Mouse (Mus musculus): ENCODE results near the gene Cenpo.
"Not testable (repeated sequence)": the region's sequence is repeated elsewhere in the genome, so short reads cannot be mapped to it uniquely, and the experiment has no call there.

Cenpo gene

DNA sequence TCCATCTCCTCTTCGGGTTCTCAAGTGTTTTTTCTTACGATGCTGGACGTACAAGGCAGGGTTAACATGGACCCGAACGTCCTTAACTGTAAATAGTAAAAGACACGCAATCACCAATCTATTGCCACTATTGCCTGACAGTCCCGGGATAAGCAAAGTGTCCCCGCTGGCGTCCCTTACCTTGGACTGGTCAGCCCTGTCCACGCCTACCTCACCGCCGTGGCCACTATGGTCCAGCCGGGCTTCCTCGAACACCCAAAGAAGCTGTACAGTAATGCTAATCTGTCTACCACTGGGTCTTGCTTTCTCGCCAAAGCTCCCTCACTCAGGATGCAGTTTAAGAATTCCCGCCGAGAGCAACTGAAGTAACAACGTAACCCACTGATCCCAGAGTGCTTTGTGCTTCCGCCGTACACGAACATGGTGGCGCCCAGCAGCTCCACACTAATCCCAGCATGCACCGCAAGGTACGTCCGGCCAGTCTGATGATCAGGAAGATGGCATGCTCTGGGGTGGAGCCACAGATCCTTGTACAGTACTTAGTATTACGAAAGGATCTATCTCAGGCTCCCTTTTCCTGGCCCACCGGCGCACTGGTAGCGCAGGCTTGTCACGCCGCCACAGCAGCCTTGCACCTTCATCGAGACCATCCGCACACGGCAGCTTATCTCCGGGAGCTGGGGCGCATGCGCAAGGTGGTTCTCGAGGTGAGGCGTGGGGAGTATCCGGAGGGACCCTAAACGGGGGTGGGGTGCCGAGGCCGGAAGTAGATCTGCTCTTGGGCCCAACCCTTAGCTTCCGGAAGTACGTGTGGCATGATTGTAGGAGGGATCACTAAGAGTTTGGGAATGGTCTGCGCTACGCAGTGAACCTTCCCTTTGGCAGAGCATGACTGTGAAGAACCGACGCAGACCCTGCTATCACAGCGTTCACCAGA is at the start of gene Cenpo, which contains the start of gene Ptrhd1:
Gene Cenpo, minus strand, starts transcription at position 723 of the 937 bp plus-strand sequence.
Gene Ptrhd1, plus strand, starts transcription at position 456 of the 937 bp plus-strand sequence.
- DNase-seq (ENCODE audit: low spot score) = peak; percentile 97

DNA sequence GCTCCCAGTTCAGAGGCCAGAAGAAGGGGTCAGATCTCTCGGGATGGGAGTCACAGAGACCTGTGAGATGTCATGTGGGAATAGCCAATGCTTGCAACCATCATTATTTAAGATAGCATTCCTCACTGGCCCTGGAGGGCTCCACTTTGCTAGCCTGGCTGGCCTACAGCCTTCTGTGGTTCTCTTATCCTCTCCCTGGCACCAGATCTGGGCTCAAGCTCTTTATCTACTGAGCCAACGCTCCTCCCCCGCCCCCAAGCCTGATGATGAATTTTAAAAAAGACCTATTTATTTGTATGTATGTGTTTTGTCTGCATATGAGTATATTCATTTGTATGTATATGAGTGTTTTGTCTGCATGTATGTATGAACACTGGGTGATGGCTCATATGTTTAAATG is 45.8 kb upstream of the Cenpo start:
- no peak for DNase-seq (ENCODE audit: low spot score)

DNA sequence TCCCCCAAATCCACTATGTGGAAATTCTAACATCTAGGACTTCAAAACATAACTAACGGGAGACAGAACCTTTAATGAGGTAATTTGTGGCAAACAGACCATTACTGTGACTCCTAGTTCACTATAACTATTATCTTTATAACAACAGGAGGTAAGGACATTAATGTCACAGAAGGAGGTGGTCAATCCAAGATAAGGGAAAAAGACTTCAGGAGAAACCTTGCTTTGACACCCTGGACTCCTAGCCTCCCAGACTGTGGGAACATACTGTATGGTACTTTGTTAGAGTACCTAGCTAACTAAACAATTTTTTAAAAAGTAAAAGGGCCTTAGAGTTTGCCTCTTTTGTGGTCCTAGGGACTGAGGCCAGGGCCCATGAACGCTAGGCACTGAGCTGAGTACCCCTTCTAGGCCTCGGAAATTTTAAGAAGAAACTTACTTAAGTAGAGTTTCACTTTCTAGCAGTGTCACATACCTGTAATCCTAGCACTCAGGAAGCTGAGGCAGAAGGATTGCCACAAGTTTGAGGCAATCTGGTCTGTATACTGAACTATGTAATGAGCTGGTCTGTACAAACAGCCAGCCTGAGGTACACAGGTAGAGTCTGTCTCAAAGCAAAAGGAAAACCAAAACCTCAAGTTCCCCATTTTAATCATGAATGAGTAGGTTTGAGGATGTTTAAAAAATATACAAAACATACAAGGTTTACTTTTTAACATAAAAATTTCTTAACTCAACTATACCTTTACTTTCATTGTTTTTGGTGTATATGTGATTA is 45.1 kb upstream of the Cenpo start:
- DNase-seq (ENCODE audit: low spot score) = no peak

DNA sequence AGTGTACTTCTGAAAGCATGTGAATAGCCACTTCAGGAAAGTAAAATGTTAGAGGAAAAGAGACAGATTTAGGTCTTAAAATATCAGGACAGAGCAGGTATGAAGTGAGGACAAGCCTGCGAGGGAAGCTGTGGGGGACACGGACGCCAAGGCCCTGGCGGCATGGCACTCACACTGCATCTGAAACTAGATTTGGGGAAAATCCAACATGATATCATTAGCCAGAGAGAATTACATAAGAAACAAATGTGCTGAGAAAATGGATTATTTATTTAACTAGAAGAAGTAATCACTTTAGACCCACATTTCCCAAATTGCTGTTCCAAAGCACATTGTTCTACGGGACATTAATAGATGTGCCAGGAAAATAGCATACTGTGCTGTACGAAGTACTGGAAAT is 37.0 kb upstream of the Cenpo start:
- DNase-seq (ENCODE audit: low spot score) = peak; percentile 33

- no peak for DNase-seq (ENCODE audit: low spot score)
Measured at GRCm38 (mm10) chr12:4267765-4268164, 33.7 kb upstream of the Cenpo start.

DNA sequence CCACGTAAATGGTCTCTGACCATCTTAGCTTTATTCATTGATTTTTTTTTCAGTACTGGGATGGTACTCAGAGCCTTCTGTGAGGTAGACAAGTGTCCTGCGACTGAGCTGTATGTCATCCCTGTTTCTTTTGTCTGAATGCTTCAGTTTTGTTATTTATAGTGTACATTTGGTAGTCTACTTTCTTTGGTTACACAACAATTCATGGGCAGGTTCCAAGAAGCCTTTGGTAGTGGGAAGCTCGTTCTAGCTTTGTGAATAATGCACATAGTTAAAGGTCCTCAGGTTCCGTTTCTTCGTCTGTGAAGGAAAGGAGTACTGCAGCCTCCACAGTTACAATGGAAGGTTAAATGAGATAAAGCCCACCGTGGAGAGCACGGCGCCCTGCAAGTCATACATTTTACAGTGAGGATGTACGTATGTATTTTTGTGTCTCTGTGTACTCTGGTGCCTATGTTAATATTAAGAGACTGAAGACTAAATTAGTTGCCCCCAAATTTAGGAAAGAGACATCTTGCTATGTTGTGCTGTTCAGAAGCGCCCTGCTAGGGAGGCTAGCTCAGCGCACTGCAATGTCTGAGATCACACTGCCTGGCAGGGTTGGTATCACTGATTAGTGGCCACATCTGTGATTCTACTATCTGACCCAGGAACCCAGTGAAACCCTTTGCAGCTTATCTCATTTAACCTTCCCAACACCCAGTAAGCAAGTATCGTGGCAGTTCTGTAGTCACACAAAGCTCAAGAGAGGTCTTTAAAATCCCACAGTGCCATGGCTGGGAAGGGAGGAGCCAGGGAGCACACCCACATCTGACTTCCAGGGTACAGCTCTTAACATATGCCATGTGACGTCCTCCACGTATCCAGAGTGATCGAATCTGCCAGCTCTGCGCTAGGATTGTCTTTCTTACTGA is 18.9 kb upstream of the Cenpo start:
- no peak for DNase-seq (ENCODE audit: low spot score)

- DNase-seq (ENCODE audit: low spot score) = no peak
Measured at GRCm38 (mm10) chr12:4249786-4250185, 15.7 kb upstream of the Cenpo start.

DNA sequence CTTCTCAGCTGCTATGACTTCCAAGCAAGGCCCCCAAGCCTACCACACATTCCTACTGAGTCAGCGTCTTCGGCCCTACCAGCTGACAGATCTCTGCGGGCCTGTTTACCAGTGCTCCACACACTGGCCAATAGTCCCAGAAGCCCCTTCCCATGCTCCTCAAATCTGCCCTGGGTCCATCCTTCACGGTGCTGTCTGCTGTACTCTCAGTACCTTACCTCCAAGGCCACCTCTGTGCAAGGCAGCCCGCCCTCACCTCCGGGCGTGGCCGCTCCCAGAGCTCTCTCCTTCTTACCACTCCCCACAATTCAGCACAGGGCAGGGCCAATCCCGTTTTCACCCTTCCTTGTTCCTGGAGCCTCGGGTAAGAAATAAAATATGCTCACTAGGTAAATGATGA is 11.6 kb upstream of the Cenpo start:
- DNase-seq (ENCODE audit: low spot score) = no peak

- no peak for DNase-seq (ENCODE audit: low spot score)
Measured at GRCm38 (mm10) chr12:4243805-4244204, 9.7 kb upstream of the Cenpo start.

GRCm38 (mm10) chr12:4240281-4240680 is 6.2 kb upstream of the Cenpo start:
- DNase-seq (ENCODE audit: low spot score) = not testable (repeated sequence)

DNA sequence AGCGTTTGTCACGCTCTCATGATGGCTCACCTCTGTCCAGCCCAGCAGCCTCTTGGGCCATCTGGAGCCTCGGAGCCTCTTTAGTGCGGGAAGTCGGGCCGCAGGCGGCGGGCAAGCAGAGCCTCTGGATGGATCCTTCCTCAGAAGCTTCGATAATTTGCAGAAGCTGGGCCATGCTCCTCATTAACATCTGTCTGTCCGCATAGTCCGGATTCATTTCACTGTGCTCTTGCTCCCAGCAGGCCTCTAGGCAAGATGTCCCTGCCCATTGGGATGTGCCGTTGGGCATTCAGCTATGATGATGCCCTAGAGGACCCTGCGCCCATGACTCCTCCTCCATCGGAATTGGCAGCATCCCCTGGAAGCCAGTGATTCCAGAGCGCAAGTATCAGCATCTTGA is 3.4 kb upstream of the Cenpo start:
- DNase-seq (ENCODE audit: low spot score) = no peak

DNA sequence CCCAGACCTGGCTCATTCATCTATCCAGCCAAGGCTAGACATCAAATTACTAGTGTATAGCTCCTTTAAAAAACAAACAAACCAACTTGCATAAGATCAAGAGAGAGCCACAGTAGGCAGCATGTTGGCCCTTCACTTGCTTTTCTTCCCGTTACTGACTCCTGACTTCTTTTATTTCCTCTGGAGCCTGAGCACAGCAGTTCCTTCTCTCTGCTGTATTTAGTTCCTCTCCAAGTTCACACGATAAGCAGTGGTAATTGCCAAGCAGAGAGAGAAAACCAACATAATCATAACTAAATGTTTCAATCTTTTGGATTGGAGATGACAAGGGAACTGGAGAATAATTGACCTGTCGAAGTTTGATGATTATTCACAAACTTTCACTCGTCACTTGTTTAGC is 1.3 kb downstream of the Cenpo start:
- no peak for DNase-seq (ENCODE audit: low spot score)

GRCm38 (mm10) chr12:4230156-4230555 is 3.9 kb downstream of the Cenpo start:
- DNase-seq (ENCODE audit: low spot score) = no peak

DNA sequence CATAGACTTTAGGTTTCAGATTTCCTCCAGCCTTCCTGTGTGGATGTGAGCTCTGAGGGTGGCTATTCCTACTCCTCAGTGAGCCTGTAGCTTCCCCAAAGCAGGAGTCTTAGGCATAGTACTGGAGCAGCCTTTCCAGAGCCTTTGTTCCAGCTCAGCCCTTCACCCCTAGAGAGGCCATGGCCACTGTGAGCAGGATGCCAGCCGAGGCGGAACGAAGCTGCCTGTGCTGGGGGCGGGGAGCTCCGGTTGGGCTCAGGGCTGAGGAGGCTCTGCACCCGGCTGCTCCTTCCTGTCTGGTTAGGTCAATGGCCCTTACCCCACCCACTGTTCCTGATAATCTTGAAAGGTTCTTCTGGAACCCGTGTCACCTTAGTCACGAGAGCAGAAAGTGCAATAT is 21.2 kb downstream of the Cenpo start:
- DNase-seq (ENCODE audit: low spot score) = no peak

DNA sequence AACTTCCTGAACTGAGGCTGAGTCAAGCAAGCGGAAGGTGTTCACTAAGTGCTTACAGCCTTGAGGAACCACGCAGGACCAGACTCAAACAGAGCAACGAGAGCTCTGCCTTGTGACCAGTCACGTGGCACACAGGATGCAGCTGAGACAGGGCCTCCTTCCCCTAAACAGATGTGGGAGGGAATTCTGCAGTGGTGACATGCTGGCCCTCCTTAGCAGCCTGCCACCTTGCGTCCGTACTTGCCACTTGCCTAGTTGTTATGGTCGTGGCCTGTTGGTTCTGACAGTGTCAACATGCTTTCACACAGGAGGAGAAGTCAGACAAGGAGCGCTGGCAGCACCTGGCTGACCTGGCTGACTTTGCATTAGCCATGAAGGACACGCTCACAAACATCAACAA is 22.9 kb downstream of the Cenpo start:
- DNase-seq (ENCODE audit: low spot score) = no peak

DNA sequence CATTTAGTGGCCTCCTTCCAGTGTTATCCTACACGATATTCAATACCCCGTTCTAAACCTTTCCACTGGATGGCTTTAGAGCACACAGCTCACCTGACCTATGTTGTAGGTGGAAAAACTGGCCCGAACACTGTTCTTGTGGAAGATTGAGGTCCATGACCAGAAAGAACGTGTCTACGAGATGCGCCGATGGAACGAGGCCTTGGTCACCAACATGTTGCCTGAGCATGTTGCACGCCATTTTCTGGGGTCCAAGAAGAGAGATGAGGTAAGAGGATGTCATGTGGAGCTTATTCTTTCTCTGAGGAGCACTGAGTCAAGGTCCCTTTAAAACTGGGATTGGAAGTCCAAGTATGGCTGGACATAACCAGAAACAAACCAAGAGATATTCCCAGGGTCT is 24.9 kb downstream of the Cenpo start:
- DNase-seq (ENCODE audit: low spot score) = no peak

DNA sequence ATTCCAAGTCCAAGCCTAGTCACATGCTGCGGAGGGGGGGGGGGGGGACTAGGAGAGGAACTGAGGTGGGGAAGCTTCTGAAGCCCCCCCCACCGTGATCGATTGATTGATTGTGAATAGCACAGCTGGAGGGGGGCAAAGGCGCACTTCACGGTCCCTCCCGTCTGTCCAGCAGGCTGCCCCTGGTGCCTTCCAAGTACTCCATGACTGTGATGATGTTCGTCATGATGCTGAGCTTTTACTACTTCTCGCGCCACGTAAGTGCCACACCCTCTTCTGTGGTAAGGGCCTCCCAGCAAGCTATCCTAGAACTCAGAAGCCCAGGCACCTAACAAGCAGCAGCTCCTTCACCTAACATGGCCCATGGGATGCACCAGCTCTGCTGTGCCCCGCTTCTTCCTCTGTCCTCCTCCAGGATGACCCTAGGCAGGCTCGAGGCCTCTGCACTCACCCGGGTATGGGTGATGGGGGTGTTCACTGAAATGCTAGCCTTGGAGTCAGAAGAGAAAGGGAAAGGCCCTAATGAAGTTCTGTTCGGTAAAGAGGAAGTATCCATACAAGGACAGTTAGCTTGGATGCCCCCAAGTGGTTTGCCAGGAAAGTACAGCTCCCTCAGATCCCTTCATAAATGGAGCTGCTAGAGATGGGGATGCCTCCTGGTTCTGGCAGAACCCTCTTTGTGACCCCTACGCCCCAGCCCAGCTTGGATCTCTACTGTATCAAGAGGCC is 25.5 kb downstream of the Cenpo start:
- DNase-seq (ENCODE audit: low spot score) = peak; percentile 80

GRCm38 (mm10) chr12:4206106-4206505 is 28.0 kb downstream of the Cenpo start:
- no peak for DNase-seq (ENCODE audit: low spot score)

DNA sequence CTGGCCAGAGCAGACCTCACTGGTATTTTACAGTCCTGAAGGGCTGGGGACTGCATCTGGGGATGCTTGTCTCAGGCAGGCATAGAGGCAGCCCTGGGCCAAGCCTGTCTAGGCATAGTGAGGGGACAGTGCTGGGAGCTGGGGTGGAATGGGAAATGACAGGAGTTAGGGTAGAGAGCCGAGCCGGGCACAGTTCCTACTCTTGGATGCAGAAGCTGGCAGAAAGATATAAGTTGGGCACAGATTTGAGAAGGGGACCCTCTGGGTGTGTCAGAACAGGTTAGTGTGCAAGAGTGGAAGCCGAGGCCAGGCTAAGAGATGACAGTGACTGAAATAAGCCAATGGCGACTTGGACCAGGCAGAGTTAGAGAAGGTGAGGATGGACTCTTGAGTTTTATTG is 31.9 kb downstream of the Cenpo start:
- DNase-seq (ENCODE audit: low spot score) = no peak

- peak; percentile 55 for DNase-seq (ENCODE audit: low spot score)
Measured at GRCm38 (mm10) chr12:4201454-4202200, 32.5 kb downstream of the Cenpo start.

GRCm38 (mm10) chr12:4199271-4199670 is 34.8 kb downstream of the Cenpo start:
- no peak for DNase-seq (ENCODE audit: low spot score)

All from layer of hippocampus, adult 11-12 months (tissue).